Mouse (Mus musculus): ENCODE results near the gene Actn4. TPM values are rescaled to one million over a fixed set of nuclear protein-coding genes. Genes with fewer than 3 reads are reported as not detected.
A peak's percentile ranks its signal among the peaks of the same experiment; 100 is the strongest.

Actn4 gene
- polyA plus RNA-seq, 1 experiment, result 421 TPM

DNA sequence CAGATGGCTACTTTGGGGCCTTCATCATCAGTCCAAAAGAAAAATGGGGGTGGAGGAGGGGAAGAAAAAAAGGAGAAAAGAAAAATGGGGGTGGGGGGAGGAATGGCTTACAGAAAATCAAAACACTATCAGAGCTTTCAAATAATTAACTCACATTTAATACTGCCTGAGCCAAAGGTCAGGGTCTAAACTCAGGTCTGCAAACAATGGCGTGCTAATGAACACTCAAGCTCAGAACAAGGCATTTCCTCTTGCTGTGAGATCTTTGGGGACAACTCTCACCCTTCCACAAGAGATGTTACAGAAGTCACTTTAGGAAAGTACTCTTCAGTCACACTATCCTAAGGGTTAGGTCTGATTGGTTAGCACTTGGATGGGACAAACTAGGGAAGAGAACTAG is 3.4 kb downstream of the Actn4 start:
- no peak for TF ChIP-seq GATA1 (IDR thresholded peaks at IDR 0.05; ENCODE audit: low read length)

DNA sequence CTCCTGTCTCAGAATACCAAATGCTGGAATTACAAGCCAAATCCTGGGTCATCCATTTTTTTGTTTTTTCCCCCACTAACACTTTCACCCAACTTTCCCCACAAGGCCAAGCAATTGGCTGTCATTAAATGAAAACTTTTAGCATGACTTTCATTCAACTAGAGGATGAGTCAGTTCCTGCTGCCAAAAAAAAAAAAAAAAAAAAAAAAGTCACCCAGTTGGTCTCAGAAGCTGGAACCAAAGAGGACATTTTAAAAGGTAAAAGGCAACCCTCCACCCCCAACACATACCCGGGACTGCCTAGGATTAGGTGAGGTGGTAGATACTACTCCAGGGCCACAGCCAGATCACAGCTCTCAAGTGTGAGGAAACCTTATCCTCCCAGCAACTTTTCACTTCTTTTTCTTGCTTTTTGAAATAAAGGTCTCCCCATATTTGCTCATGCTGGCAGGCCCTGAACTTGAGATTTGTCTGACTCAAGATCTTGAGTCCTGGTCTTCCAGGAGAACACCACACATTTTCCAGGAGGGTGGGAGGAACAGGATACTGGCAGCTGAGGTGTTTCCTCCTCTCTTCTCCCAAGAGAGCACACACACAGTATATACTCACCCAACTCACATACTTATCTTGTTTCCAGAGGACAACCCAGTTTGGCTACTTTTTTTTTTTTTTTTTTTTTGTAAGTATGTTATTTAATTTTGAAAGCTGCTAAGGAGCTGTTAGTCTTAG is 4.0 kb downstream of the Actn4 start:
- TF ChIP-seq GATA1 (IDR thresholded peaks at IDR 0.05; ENCODE audit: low read length), result no peak

DNA sequence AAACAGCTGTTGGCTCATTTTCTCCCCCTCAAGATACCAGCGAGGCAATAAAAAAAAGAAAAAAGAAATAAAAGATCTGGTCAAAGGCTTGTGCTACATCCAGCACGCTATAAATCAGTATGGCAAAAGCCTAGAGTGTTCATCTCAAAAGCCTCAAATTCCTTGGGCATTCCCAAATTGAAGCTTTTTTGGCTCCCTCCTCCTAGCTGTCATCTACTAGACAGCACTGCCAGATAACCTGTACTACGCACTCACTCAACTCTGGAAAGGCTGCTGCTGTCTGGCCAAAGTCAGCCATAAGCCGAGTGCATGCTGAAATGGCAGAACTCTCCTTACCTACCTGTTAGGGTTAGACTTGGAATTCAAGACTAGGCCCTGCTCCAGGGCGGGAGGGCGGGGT is 4.9 kb downstream of the Actn4 start:
- no peak for TF ChIP-seq GATA1 (IDR thresholded peaks at IDR 0.05; ENCODE audit: low read length)

DNA sequence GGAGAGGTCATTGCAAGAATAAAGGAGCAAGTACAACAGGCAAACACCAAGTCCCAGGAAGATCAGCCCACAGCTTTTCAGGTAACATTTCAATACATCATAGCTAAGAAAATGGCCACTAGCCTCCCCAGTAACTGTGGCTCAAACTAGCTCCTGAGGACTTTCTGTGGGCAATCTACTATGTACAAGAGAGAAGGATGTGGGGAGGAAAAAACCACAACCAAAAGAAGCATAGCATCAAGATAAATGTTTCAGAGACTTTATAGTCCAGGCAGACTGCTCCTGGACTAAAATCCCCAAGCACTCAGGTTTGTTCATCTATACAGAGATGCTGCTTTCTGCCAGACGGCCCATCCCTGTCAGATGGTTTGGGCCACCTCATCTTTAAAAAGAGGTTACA is 5.9 kb downstream of the Actn4 start:
- no peak for TF ChIP-seq GATA1 (IDR thresholded peaks at IDR 0.05; ENCODE audit: low read length)

DNA sequence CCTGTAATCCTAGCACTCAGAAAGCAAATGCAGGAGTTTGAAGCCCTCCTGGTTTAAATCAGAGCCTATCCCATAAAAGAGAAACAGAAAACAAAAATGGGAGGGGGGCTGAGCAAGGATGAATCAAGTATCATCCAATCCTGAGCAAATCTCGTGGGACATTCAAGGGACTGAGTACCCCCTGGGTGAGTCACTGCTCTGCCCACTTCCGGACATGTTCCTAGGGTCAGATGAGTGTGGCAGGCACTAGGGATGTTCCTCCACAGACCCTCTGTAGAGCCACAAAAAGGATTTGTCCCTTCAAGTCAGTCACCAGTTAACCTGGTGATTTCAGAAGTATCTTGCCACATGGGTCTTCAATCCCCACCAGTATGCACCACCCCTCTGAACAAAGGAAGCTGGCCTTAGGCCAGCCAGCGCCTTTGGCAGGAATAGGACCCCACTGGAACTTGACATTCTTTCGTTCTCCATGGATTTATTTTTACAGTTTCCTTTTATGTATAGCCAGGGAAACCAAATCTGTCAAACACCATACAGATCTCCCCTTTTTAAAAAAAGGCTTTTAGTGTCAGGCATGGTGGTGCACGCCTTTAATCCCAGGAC is 6.7 kb downstream of the Actn4 start:
- no peak for TF ChIP-seq GATA1 (IDR thresholded peaks at IDR 0.05; ENCODE audit: low read length)

DNA sequence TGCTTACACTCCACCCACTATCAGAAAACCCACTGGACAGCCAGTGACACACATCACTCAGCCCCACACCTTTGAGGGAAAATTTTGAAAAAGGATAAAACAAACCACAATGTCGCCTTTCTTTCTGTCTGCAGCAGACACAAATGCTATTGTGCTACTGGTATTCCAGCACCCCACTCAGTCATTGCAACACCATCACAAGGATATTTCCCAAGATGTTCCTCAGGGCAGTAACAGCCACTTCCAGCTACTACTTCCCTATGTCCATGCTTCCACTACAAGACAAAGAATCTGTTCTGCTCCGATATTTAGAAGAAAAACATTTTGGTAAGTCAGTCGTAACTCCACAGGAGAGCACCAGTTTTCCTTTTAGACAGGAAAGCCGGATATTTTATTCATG is 7.4 kb downstream of the Actn4 start:
- TF ChIP-seq GATA1 (IDR thresholded peaks at IDR 0.05; ENCODE audit: low read length), result no peak

DNA sequence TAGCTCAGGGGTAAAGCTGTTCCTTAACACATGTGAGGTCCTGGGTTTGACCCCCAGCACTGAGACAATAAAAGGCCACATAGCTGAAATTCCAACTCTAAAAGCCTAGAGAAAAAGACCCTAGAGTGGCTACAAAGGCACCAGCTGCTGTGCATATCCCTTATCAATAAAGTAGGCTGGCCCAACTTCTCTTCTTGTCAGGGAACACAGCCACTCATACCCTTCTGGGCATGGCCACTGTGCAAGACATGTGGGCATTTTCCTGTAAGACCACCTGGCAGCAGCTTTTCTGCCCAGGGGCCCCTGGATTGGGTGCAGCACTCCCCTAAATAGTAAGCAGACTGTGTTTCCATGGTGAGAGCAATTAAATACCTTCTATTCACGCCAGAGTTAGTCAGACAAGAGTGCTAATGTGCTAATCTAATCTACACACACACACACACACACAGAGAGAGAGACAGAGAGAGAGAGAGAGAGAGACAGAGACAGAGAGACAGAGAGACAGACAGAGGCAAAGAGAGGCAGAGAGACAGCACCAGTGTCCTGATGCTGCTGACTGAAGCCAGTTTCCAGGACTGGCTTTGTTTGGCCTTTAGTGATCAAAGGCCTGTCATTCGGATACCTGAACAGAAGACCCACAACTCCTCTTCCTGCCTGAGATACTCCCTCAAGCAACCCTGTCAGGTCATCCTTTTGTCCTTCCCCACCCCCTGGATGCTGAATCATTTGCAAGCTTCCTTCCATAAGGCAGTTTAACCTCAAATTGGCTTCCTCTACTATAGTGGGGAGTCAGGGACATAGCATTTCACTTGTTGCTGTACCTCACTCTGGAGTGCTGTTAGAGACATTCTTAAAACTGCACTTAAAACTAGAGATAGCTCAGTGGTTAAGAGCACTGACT is 8.4 kb downstream of the Actn4 start:
- TF ChIP-seq GATA1 (IDR thresholded peaks at IDR 0.05; ENCODE audit: low read length), result peak; percentile 1

DNA sequence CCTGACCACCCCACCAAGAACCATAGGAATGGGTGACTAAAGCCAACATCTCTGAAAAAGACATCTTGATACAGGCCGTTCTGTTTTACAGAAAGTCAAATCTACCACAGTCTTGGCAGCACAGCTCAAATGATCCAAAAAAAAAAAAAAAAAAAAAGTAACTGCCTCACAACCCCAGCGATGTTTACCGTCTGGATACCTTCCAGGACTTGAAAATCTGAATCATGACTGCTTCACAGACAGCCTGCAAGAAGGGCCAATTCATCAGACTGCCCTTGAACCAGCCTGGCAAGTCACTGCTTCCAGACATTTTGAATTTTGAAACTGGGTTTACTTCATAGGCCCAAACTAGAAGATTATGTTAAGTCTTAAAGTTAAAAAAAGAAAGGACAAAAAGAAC is 9.4 kb downstream of the Actn4 start:
- no peak for TF ChIP-seq GATA1 (IDR thresholded peaks at IDR 0.05; ENCODE audit: low read length)

DNA sequence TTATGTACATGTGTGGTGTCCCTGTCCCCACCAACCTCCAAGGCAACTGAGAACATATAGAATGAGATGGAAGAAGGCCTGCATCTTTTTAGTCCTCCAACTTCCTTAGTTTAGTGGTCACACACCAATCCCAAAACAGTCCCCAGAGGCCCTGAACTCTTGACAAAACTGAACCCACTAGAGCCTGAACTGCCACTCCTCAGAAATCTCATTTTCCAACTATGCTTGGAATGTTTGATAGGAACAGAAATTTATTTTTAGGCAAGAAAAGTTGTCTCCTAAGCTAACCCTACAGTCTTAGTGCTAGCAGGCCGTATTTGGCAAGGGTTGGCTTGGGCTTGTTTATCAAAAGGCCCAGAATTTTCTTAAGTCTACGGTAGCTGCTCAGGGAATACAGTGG is 10.4 kb downstream of the Actn4 start:
- TF ChIP-seq GATA1 (IDR thresholded peaks at IDR 0.05; ENCODE audit: low read length), result no peak

DNA sequence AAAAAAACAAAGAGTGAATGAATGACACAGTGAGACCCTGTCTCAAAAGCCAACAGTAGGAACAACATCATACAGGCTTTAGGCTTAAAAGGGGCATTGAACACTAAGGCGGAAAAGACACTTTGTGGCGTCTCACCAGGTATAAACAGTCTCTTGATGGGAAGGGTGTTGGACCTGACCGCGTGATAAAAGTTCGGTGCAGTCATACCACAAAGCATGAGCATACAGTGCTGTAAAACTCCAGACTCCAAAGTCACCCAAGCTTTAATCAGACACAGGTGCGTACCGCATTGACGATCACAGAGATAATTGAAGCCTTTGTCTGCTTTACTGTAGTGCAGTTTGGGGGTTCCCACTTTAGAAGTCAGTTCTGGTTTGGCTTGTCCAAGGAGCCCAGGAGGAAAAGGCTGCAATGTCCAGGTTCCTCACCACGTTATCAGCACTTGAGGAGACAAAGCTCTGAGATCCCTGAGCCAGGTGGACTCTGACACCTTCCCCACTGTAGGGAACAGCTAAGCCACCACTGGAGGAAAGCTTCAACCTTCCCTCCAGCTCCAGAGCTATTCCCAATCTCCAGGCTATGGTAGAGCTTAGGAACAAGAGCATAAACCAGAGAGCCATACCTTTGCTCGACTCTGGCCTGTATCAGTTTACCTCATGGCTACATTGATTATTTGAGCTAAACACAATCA is 11.6 kb downstream of the Actn4 start:
- TF ChIP-seq GATA1 (IDR thresholded peaks at IDR 0.05; ENCODE audit: low read length), result no peak

DNA sequence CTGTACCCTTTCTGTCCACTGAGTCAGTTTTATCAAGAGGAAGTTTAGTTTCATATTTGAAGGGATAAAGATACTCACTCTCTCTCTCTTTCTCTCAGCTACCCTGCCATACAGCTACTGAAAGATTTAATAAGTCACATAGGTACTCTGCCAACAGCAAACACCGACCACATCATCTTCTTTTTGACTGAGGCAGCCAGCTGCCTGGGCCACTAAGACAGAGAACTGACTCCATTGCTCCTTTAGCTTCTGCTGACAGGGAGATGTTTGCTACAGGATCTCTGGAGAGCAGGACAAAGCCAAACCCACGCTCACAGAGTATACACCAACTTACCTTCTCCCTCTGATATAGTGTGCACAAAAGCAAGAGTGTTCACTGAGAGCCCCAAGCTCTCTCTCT is 12.8 kb downstream of the Actn4 start:
- no peak for TF ChIP-seq GATA1 (IDR thresholded peaks at IDR 0.05; ENCODE audit: low read length)

DNA sequence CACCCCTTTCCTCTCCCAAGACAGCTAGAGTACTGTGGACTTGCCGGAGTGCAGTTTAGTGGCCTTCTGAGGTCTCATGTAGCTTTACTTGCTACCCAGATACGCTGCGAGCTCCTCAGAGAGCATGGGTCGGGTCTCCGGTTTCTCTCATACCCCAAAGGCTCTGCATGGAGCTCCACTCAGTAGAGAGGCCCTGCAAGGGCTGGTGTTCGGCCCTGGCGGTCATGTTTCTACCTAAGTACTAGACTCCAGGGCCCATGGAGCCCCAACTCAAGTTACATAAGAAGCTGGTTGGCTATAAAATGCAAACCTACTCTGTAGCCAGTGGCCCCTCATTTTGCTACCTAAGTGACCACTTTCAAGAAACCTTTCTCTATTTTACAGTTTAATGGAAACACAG is 13.4 kb downstream of the Actn4 start:
- no peak for TF ChIP-seq GATA1 (IDR thresholded peaks at IDR 0.05; ENCODE audit: low read length)

DNA sequence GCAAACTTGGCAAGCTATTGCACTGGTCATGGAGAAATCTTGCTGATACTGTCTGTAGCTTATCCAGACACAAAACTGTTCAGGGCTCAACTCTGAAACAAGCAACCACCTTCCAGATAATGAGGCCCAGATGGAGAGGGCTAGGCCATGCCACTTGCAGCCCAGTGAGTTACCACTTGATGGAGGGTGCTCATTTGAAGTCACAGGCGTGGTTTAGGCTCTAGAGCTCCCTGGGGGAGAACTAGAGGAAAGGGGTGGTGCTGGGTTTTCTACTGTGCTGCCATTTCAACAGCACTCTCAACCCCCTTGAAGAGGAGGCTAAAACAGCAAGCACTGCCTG is 15.9 kb downstream of the Actn4 start:
- TF ChIP-seq GATA1 (IDR thresholded peaks at IDR 0.05; ENCODE audit: low read length), result no peak

DNA sequence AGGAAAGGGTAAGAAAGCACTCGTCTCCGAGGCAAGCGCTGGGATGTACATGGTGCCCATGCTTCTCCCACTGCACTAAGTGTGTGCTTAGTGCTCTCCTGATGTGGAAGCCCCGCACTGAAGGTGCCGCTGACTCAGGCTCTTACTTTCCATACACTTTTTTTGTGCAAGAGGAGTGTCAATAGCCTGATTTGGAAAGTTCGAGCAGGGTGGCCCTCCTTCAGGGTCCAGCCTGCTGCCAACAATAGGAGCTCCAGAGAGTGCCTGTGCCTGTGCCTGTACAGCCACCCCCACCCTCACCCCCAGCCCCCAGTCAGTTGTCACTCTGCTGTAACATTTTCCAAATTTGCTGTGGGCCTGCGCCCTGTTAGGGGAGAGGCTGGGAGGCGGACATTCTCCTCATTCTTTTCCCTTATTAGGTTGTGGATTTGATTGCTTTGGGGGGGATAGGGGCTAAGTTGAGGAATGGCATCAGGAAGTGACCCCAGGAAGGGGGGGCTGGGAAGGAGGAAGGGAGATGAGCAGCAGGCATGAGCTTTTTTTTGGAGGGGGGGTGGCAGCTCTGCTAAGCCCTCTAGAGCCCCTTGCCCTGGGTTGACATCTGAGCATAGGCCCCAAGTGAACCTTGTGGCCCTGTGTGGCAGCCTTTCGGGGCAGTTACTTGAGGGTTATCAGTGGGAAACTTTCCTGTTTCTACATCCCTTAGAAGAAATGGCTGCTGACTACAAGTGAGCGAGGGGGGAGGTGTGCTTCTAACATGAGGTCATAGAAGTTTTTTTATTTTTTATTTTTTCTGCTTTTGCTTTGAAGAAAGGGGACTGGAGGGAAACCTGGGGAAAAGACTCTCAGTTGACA is 16.5 kb downstream of the Actn4 start:
- TF ChIP-seq GATA1 (IDR thresholded peaks at IDR 0.05; ENCODE audit: low read length), result no peak
